Mouse (Mus musculus): ENCODE results near the gene Foxk1. TPM values are rescaled to one million over a fixed set of nuclear protein-coding genes. Genes with fewer than 3 reads are reported as not detected.

Gene Foxk1
- total and polyA plus RNA-seq, 3 experiments, result 8.2 to 20.2 TPM; not detected in 1

DNA sequence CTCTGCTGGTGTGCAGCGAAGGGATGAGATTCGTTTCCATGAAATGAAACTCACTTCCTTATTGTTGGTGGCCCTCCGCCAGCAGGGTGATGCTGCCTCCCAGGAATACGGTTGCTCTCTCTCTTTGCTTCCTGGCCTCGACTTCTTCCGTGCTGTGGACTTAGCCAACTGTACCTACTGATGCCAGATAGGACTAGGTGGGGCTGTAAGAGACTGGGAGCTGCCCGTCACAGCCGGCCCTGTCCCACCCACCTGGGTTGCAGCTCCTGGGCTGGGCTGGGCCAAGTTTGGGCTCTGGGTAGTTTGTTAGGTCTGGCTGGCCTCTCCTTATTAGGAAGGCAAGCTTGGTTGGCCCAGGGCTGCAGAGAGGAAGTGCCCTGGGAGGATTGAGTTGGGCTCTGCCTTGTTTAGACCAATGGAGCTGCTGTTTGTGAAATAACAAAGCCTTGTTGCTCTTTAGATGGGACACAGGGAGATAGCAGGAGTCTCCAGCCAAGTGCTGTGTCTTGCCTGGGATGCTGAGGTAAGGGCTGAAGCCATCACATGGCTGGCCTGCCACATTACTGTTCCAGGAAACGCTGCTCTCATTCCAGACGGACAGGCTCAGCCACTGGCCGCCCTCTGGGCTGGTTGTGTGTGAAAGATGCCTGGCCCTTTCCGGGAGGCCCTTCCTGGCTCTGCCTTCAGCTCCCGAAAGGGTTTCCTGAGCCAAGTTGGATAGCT lies 23.5 kb downstream of the Foxk1 start:
- Histone ChIP-seq H3K4me1 (ENCODE audit: control insufficient read depth in 1 of 2, insufficient read depth in 2 of 2, low read length in 2 of 2) (no peaks in the 10 kb centered on the region; a peak in 1 of 4 replicates), H3K4me3 (ENCODE audit: control insufficient read depth in 1 of 2, insufficient read depth in 1 of 2, low read depth in 2 of 2, low read length in 2 of 2) (no peak overlapping the region), H3K27ac (ENCODE audit: control insufficient read depth, low read depth, low read length) (no peak overlapping the region)

DNA sequence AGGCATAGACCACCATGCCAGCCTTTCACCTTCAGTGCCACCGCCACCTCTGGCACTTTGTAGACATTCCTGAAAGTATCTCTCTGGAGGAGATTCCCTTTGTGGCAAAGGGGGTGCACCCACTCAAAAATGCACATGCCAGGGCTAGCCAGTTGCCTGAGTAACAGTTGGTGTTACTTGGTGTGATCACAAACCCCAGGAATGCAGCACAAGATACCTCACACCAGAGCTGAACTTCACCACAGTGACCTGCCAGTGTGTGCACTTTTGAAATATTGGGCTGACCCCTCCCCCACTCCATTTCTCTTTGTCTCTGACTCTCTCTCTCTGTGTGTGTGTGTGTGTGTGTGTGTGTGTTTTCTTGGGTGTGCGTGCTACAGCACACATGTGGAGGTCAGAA lies 25.2 kb downstream of the Foxk1 start:
- Histone ChIP-seq H3K27me3 (ENCODE audit: control insufficient read depth in 1 of 2, insufficient read depth in 2 of 2, low read length in 2 of 2) (no peaks in the 10 kb centered on the region), H3K4me3 (ENCODE audit: control insufficient read depth in 1 of 2, insufficient read depth in 1 of 2, low read depth in 2 of 2, low read length in 2 of 2) (no peak overlapping the region), H3K9me3 (replicated peaks; ENCODE audit: insufficient read depth, low read length) (no peaks in the 10 kb centered on the region), H3K9ac (ENCODE audit: control insufficient read depth, low read depth, low read length, poor library complexity, severe bottlenecking) (no peak overlapping the region), H3K79me2 (ENCODE audit: control insufficient read depth, insufficient read depth, low read length, poor library complexity) (peaks cover 1% of the 10 kb centered on the region; the same call in 1 of the 2 replicates), H3K27ac (ENCODE audit: control insufficient read depth, low read depth, low read length) (no peak overlapping the region), H3K4me1 (ENCODE audit: control insufficient read depth in 1 of 2, insufficient read depth in 2 of 2, low read length in 2 of 2) (no peaks in the 10 kb centered on the region; a peak in 1 of 4 replicates), H3K36me3 (ENCODE audit: control insufficient read depth in 1 of 2, insufficient read depth in 2 of 2, low read length in 2 of 2) (no peaks in the 10 kb centered on the region; a peak in 1 of 4 replicates)
- no peak for DNase-seq (ENCODE audit: low read depth, low spot score)
- TF ChIP-seq UBTF (IDR thresholded peaks at IDR 0.05; ENCODE audit: borderline replicate concordance, insufficient read depth, low read depth, low read length), result no peak
- TF ChIP-seq CHD1 (IDR thresholded peaks at IDR 0.05; ENCODE audit: low read depth, low read length), result no peak
- TF ChIP-seq POLR2AphosphoS2 (IDR thresholded peaks at IDR 0.05; ENCODE audit: low read length), result no peak

More for the DNA sequence above, 23.5 kb downstream of the Foxk1 start:
- Histone ChIP-seq H3K79me2 (ENCODE audit: control insufficient read depth, insufficient read depth, low read length, poor library complexity) (peaks cover 1% of the 10 kb centered on the region; the same call in 1 of the 2 replicates), H3K9ac (ENCODE audit: control insufficient read depth, low read depth, low read length, poor library complexity, severe bottlenecking) (no peak overlapping the region), H3K27me3 (ENCODE audit: control insufficient read depth in 1 of 2, insufficient read depth in 2 of 2, low read length in 2 of 2) (no peaks in the 10 kb centered on the region), H3K9me3 (replicated peaks; ENCODE audit: insufficient read depth, low read length) (no peaks in the 10 kb centered on the region), H3K36me3 (ENCODE audit: control insufficient read depth in 1 of 2, insufficient read depth in 2 of 2, low read length in 2 of 2) (no peaks in the 10 kb centered on the region; a peak in 1 of 4 replicates)
- no peak for DNase-seq (ENCODE audit: low read depth, low spot score)
- no peak for TF ChIP-seq MYB (IDR thresholded peaks at IDR 0.05; ENCODE audit: low read depth, low read length)
- TF ChIP-seq RCOR1 (IDR thresholded peaks at IDR 0.05; ENCODE audit: low read depth, low read length), result no peak

DNA sequence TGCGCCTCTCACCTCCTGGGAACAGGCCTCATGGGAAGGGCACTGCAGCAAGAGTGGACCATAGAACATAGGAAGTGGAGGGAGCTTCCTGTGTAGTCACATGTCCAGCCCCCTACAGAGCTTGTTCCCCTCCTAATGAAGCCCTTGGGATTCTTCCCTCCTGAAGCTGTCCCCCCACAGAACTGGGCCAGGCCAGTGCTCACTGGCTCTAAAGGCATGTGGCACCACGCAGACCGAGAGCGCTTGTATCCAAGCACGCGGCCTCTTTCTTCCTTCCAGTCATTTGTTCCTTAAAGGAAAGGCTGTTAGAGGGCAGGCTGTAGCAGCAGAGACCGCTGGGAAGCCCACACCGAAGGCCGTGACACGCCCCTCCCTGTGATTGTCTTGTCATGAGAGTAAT lies 26.6 kb downstream of the Foxk1 start:
- no peaks in the 10 kb centered on the region for H3K79me2 ChIP-seq (ENCODE audit: control insufficient read depth, insufficient read depth, low read length, poor library complexity)
- no peaks in the 10 kb centered on the region for H3K36me3 ChIP-seq (ENCODE audit: control insufficient read depth in 1 of 2, insufficient read depth in 2 of 2, low read length in 2 of 2)
- DNase-seq (ENCODE audit: low read depth, low spot score), result no peak
- H3K4me1 ChIP-seq (ENCODE audit: control insufficient read depth in 1 of 2, insufficient read depth in 2 of 2, low read length in 2 of 2), result no peaks in the 10 kb centered on the region; a peak in 1 of 4 replicates
- H3K9me3 ChIP-seq (replicated peaks; ENCODE audit: insufficient read depth, low read length), result no peaks in the 10 kb centered on the region
- H3K27me3 ChIP-seq (ENCODE audit: control insufficient read depth in 1 of 2, insufficient read depth in 2 of 2, low read length in 2 of 2), result no peaks in the 10 kb centered on the region
- no peak for TF ChIP-seq TCF12 (IDR thresholded peaks at IDR 0.05; ENCODE audit: low read depth, low read length)
- no peak for TF ChIP-seq POLR2AphosphoS5 (IDR thresholded peaks at IDR 0.05; ENCODE audit: borderline replicate concordance, low read depth, low read length)
- no peak for TF ChIP-seq MEF2A (IDR thresholded peaks at IDR 0.05; ENCODE audit: extremely low read depth, insufficient replicate concordance, low read depth, low read length, poor library complexity, severe bottlenecking)
- TF ChIP-seq ZC3H11A (IDR thresholded peaks at IDR 0.05; ENCODE audit: low read depth, low read length), result no peak
- no peak for TF ChIP-seq POLR2AphosphoS2 (IDR thresholded peaks at IDR 0.05; ENCODE audit: low read length)
- no peak for TF ChIP-seq TBP (IDR thresholded peaks at IDR 0.05; ENCODE audit: low read depth, low read length)
- TF ChIP-seq NELFE (IDR thresholded peaks at IDR 0.05; ENCODE audit: low read depth, low read length), result no peak
- H3K4me3 ChIP-seq (ENCODE audit: control insufficient read depth in 1 of 2, insufficient read depth in 1 of 2, low read depth in 2 of 2, low read length in 2 of 2), result no peak overlapping the region
- H3K27ac ChIP-seq (ENCODE audit: control insufficient read depth, low read depth, low read length), result no peak overlapping the region
- no peak overlapping the region for H3K9ac ChIP-seq (ENCODE audit: control insufficient read depth, low read depth, low read length, poor library complexity, severe bottlenecking)

All from MEL (cell line).